Mouse (Mus musculus) MEL (cell line): ENCODE data around the gene Carnmt1.

Source experiments
- CTCF ChIP-seq, 3 experiments: IDR thresholded peaks in 2 of 3; conservative IDR thresholded peaks in 1 of 3; 2 replicates each; pipeline ENCODE4 v1.5.1; 2011 to 2012; ENCODE audit warnings: low read length in 3 of 3, low read depth in 2 of 3, mild to moderate bottlenecking in 2 of 3, improper control_type of control experiment in 1 of 3, inconsistent platforms in 1 of 3, mixed read lengths in 1 of 3, moderate library complexity in 1 of 3; ENCODE audit not compliant: control insufficient read depth in 1 of 3, insufficient read depth in 1 of 3, poor library complexity in 1 of 3, severe bottlenecking in 1 of 3
- JUND ChIP-seq: IDR thresholded peaks from 2 replicates; pipeline ENCODE4 v1.6.1; 2011; ENCODE audit warnings: low read depth, mild to moderate bottlenecking, improper control_type of control experiment, low read length

DNA sequence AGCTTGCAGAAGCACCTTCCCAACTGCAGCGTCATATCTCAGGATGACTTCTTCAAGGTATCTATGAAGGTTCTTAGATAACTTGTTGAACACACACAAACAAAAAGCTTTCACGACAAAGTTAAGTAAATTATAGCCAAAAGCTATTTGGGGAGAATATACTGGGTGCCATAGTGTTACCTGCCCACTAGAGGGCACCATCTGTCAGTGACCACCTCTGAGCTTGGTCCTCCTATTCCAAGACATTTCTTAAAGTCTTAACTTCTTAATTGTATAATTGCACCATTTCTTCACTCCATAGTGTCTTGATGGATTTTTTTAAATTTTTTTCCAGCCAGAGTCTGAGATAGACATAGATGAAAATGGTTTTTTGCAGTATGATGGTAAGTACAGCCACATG is 31.0 kb upstream of the Carnmt1 start:
- TF ChIP-seq CTCF (IDR thresholded peaks at IDR 0.05 in 2 of 3, conservative IDR thresholded peaks at IDR 0.05 in 1 of 3; ENCODE audit: control insufficient read depth in 1 of 3, insufficient read depth in 1 of 3, low read depth in 2 of 3, low read length in 3 of 3, poor library complexity in 1 of 3, severe bottlenecking in 1 of 3), result peak; percentile 65 to 70 (median 67)
- TF ChIP-seq JUND, result no peak
